Mouse (Mus musculus) cerebellum, adult 18-20 months (tissue): ENCODE measurements around the gene Slit3.
A peak's percentile ranks its signal among the peaks of the same experiment; 100 is the strongest.

Experiments
- DNase-seq, 2 experiments: peaks; one replicate each; pipeline ENCODE4 v3.0.0; 2021

The Slit3 gene

GRCm38 (mm10) chr11:35307992-35308391, 187.0 kb downstream of the Slit3 start:
- peak; percentile 48 to 50 for DNase-seq

GRCm38 (mm10) chr11:35315449-35316028, 194.5 kb downstream of the Slit3 start:
- DNase-seq: no peak

- no peak for DNase-seq
These were observed 196.2 kb downstream of the Slit3 start for GRCm38 (mm10) chr11:35317221-35317620.

- DNase-seq: no peak
These were observed 196.9 kb downstream of the Slit3 start for GRCm38 (mm10) chr11:35317775-35318432.

DNA sequence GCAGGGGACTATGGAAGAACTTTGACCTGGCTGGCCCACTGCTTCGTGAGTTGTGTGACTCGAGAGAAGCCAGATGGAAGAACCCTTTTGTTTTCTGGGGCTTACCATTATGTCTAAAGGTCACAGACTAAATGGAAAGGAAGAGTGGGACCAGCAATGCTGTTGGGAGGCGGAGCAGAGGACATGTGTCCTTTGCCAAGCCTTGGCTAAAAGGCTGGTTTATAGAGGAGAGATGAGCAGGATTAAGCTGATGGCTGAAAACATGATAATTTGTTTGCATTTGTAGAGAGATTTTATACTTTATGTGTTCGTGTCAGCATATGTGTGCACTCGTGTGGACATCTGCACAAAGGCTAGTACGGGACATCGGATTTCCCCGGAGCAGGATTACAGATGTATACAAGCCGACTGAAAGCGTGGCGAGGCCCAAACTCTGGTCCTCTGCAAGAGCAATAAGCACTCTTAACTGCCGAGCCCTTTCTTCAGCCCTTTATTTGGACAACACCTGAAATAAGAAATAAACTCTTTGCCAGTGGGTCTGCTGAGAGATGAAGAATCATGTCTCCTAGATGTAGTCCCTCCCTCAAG, 197.5 kb downstream of the Slit3 start:
- no peak for DNase-seq

- DNase-seq: no peak
These were observed 199.5 kb downstream of the Slit3 start for GRCm38 (mm10) chr11:35320518-35320917.

GRCm38 (mm10) chr11:35324397-35324796, 203.4 kb downstream of the Slit3 start:
- no peak for DNase-seq

DNA sequence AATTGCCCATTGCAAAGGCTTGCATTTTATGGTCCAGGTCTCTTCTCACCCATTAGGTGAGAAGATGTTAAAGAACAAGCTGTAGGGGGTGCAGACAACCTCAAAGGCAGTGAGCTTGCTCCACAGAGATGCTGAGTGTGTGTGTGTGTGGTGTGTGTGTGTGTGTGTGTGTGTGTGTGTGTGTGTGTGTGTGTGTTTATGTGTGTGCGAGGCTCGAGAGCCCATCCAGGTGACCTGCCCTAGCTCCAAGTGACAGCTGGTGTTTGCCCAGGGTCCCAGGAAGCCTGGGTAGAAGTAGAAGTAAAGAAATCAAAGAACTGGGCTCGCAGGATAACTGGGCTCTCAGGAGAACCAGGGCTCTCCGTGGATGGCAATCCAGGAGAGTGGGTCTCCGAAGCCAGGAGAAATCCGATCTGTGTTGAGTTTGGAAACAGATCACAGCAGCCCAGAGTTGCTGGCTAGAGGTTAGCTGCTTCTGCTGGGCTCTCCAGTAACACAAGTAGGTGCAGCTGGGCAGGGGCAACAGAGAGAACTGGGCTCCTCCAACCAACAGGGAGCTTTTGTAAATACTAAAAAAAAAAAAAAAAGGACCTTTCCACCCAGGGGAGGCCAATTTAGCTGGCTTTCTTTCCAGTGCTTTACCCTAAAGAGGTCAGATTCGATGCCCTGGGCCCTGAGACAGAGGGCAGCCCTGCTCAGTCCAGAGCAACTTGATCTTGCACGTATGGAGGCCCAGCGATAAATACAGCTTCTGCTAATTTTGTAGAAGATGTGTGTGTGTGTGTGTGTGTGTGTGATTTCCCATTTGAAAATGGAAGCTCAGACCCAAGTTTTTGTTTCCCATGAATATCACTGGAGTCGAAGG, 204.3 kb downstream of the Slit3 start:
- no peak for DNase-seq

- DNase-seq: no peak
These were observed 205.3 kb downstream of the Slit3 start for GRCm38 (mm10) chr11:35326346-35326745.

DNA sequence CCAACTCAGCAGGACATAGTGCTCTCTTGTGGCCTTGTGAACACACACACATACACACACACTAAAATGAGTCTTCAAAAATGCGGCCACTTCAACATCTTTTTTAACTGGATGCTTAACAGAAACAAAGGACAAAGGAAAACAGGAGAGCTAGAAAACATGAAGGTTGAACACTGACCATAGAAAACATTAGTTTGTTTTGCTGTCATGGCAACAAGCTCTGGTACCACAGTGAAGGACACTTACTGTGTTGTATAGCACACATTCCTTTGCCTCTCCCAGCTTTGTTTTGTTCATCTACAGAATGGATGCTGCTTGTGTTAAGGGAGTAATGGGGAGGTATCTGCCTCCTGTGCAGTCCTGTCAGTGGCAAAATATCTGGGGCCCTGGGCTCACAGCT, 206.9 kb downstream of the Slit3 start:
- no peak for DNase-seq

DNA sequence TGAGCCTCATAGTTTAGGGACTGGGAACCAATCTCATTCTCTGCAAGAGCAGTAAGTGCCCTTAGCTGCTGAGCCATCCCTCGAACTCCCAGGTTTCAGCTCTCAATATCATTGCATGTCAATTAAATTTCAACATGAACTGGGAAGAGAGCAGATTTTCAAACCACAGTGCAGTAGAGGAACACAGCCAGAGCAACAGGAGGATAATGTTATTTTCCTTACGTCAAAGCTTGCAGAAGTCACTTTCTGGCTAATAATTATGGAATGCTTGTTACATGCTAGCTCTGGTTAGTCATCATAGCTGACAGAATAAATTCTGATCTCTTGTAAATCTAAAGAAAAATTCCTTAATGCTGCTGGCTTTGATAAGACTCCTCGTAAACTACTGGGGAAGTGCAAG, 210.5 kb downstream of the Slit3 start:
- DNase-seq: no peak

DNA sequence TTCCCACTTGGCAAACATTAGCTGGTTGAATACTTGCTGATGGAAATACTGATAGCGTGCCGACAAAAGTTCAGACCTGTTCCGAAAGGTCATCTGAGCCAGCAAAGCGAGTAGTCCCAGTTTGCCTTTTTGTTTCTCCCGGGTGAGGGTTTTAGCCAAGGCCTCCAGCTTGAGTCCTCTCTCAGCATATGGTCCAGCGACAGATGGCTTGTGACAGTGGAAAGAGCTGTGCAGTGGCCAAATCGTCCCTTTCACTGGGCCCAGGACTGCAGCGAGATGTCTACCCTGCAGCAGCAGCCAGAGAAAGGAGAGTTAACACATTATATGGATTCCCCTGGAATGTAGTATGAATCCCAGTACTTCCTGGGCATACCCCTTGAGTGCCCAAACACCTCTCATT, 215.5 kb downstream of the Slit3 start:
- DNase-seq: peak; percentile 86 to 89

DNA sequence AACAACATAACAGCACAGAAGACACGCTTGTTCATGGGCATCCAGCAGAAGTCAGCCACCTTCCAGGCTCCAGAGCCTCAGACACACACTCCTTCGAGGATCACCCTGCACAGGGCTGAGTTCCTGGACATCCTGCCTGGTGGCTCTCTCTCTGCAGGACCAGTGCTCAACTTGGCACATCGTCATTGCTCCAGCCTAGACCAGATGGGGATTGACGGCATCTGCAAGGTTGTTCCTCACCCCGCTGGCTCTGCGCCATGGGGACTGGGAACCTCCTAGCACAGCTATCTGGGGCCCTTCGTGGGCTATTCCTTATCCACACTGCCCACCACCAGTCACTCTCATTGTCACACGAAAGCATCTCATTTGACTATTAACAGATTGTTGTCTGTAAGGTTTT, 216.5 kb downstream of the Slit3 start:
- peak; percentile 80 for DNase-seq

DNA sequence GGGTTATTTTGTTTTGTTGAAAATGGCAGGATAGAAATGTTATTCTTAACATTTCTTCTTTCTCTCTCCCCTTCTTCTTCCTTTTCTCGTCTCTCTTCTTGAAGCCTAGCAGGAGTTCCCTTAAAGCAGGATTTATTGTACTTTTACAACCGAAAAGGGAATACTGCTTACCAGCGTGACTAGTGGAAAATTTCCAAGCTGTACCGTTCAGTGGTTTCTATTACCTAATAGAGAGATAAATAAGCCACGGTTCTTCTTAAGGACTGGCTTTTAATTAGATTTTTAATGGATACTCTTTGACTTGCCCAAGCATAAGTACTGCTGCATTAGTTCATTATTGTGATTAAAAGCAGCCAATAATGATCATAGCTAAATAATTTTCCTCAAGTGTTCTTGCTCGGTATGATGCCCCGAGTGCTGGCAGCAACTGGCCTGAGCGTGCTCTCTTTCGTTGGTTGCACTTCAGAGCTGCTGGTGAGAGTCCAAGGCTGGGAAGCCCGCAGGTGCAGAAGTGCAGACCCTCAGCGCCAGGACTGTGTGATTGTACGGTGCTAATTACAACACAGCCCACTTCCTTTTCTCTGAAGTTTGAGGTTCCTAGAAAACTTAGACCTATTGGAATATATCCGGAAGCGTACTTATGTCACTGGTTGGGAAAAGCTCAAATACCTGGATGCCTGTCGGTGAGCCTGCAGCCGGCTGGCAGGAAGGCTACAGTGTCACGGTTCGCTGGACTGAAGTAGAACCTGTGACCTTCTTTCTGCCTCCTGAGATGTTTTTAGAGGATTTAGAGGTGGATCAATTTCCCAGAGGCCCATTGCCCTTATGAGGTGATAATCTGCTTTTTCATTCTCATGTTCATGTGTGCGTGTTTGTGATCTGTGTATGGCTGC, 217.1 kb downstream of the Slit3 start:
- peak; percentile 16 to 25 for DNase-seq

GRCm38 (mm10) chr11:35340752-35341151, 219.7 kb downstream of the Slit3 start:
- no peak for DNase-seq

DNA sequence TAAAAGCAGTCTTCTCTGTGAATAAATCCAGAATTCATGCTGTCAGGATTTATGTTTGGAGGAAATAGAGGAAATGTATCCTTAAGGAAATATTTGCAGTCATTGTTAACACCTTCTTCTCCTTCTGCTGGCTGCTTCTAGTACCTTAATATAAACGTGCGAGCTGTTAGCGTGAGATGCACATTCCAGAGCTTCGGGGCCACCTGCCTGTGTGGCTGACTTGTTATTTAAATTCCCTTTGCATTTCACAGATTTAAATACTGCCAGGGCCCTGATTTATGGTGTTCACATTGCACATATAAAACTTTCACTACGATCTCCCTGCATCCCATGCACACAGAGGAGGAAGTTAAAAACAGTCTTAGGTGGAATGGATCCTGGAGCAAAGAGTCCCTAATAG, 221.5 kb downstream of the Slit3 start:
- DNase-seq: no peak

DNA sequence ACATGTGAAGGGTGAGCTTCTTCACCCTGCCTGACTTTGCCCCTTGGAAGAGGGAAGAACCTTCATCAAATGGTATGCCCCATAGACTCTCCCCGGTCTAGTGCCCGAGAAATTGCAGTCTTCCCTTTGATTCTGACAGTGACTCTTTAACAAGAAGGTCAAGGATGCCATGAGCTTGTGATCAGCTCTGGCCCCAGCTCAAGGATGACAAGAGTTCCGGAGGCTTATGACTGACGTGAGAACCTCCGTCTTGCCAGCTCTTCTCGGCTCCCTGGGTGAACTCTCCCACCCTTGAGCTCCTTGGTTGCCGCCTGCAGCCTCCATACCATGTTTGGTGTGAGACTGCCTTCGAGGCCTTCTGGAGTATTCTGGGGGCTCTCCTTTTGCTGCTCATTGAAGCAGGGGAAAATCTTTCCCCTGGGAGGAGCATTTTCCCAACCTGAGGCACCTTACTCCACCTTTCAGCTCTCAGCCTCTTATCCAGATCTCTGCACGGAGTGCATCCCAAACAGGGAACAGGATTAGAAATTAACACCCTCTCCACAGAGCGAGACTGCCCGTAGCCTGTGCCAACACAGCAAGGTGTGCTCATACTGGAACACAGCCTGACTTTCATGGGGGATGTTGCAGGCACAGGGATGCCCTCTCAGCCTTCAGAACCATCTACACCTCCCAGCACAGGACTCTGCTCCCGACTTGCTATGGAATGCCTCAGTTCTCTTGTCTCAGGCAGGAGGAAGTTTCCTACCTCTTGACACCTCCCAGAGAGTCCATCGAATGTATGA, 224.9 kb downstream of the Slit3 start:
- peak; percentile 21 to 22 for DNase-seq

DNA sequence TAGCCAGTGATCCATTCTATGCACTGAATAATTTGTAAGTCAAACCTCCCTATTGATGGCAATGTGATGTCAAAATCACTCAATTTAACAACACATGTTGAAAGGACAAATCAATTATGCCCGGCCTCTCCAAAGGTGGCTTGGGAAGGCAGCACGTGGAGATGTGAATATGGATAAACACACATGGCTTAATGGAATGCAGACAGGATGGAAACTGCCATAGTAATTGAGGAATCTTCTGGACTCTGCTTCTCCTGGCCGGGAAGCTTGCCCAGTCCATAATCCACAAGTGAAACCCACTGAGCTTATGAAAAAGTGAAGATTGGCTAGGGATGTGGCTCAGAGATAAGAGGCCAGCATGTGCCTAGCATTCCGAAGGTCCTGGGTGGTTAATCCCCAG, 227.1 kb downstream of the Slit3 start:
- DNase-seq: no peak

GRCm38 (mm10) chr11:35350968-35351367, 229.9 kb downstream of the Slit3 start:
- DNase-seq: no peak

DNA sequence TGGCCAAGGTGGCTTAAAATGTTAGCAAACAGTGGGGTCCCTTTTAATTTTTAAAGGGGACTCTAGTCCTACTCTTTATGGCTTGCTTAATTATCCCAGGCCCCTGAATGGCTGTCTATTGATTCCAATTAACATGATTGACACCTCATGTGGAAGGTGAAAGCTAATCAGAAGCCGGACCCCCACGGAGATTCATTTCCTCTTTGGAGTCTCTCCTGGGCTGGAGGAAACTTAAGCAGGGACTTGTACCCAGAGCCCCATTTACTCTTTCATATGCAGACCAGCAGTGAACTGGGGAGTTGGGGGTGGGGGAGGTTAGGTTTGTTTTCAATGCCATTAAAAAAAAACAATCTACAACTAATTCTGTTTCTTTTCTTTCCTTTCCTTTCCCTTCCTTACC, 230.4 kb downstream of the Slit3 start:
- DNase-seq: no peak

- DNase-seq: no peak
These were observed 234.8 kb downstream of the Slit3 start for GRCm38 (mm10) chr11:35355811-35356210.

- DNase-seq: no peak
These were observed 240.0 kb downstream of the Slit3 start for GRCm38 (mm10) chr11:35361071-35361470.
